Mouse (Mus musculus): ENCODE measurements around the gene Stard10. TPM values are rescaled to one million over a fixed set of nuclear protein-coding genes. Genes with fewer than 3 reads are reported as not detected.

Gene Stard10
- polyA plus RNA-seq, 1 experiment from 2014 or later: 361 TPM

DNA sequence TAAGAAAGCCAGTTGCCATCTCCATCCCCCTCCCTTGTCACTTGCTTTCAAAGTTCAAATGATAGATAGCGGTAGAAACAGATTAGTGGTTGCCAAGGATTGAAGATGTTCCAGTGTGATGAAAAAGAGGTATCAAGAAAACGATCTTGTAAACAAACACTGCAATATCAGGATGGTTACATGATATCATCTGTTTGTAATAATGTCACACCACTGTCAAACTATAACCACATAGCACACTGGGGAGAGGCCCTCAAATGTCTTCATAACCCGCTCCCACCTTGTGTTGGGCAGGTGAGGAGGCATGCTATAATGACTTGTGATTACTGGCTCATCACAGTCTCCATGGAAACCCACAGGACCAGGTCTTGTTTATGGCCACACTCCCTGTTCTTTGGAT, 18.5 kb upstream of the Stard10 start:
- WGBS (ENCODE audit: insufficient replicate concordance): 81% methylated on average over 3 of the region's 3 CpGs
- peaks cover 24% of the 10 kb centered on the region for H3K4me1 ChIP-seq (ENCODE audit: insufficient read depth)
- H3K9ac ChIP-seq (replicated peaks): no peak overlapping the region
- H3K27ac ChIP-seq (ENCODE audit: low read depth): no peak overlapping the region
- no peak overlapping the region for H3K4me3 ChIP-seq (ENCODE audit: low read depth, low read length)
- H3K27me3 ChIP-seq (ENCODE audit: insufficient read depth, low read length): no peaks in the 10 kb centered on the region
- no peak overlapping the region for H3K4me2 ChIP-seq (ENCODE audit: low read depth, low read length)
- peaks cover 13% of the 10 kb centered on the region for H3K36me3 ChIP-seq (replicated peaks; ENCODE audit: insufficient read depth, low read length)
- ATAC-seq: no peak
- H3K9me3 ChIP-seq (ENCODE audit: low read length): no peaks in the 10 kb centered on the region
- no peak for DNase-seq
- TF ChIP-seq EP300 (IDR thresholded peaks at IDR 0.05; ENCODE audit: low read depth): no peak

DNA sequence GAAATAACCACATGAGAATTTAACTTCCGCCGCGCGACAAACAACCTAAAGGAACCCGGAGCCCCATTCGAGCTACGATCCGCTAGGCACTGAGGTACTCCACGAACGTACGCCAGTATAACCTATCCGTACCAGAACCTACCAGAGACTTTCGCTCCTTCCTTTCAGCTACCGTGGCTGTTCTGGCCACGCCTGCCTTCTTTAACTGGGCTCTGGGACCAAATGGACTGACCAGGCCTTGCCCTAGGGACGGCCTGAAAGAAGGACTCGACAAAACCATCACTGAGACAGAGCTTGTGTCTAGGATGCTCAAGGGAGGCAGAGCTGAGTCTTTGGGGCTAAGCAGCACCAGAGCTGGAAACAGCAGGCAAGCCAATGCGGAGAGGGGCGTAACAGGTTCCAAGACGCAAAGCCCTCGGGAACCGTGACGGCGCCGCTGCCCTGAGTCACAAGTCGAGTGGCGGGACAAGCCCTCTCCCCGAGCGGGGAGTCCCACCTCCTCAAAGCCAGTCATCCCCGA, 15.5 kb upstream of the Stard10 start:
- no peaks in the 10 kb centered on the region for H3K27me3 ChIP-seq (ENCODE audit: insufficient read depth, low read length)
- 1% methylated on average over 28 of the region's 30 CpGs for WGBS (ENCODE audit: insufficient replicate concordance)

GRCm38 (mm10) chr7:101301881-101302456, 14.9 kb upstream of the Stard10 start, which contains the start of gene Atg16l2:
Gene Atg16l2 (minus strand): TSS chr7:101302251.
- no peak; the same call in 1 of the 2 replicates for TF ChIP-seq EP300 (IDR thresholded peaks at IDR 0.05; ENCODE audit: low read depth)
- TF ChIP-seq CTCF (IDR thresholded peaks at IDR 0.05; ENCODE audit: low read depth): peak; percentile 53
- H3K4me3 ChIP-seq (ENCODE audit: low read depth, low read length): peak within 1 kb of the TSS; percentile 81
- peak within 1 kb of the TSS; percentile 89 for H3K27ac ChIP-seq (ENCODE audit: low read depth)
- WGBS (ENCODE audit: insufficient replicate concordance): 0% methylated on average over 39 of the region's 39 CpGs
- H3K9ac ChIP-seq (replicated peaks): peak within 1 kb of the TSS; percentile 76
- DNase-seq (peak; percentile 94), ATAC-seq (peak; percentile 97)
- H3K36me3 ChIP-seq (replicated peaks; ENCODE audit: insufficient read depth, low read length): no peaks in the 10 kb centered on the region; the same call in none of the 2 replicates
- no peaks in the 10 kb centered on the region for H3K27me3 ChIP-seq (ENCODE audit: insufficient read depth, low read length)
- peak within 1 kb of the TSS; percentile 92 for H3K4me2 ChIP-seq (ENCODE audit: low read depth, low read length)
- H3K4me1 ChIP-seq (ENCODE audit: insufficient read depth): peaks cover 24% of the 10 kb centered on the region
- H3K9me3 ChIP-seq (ENCODE audit: low read length): no peaks in the 10 kb centered on the region

More for the DNA sequence above, 15.5 kb upstream of the Stard10 start:
- TF ChIP-seq EP300 (IDR thresholded peaks at IDR 0.05; ENCODE audit: low read depth) (no peak), CTCF (IDR thresholded peaks at IDR 0.05; ENCODE audit: low read depth) (no peak)
- H3K9ac ChIP-seq (replicated peaks): peak overlapping the region; percentile 76
- DNase-seq: no peak
- H3K4me3 ChIP-seq (ENCODE audit: low read depth, low read length): peak overlapping the region; percentile 81
- peak overlapping the region; percentile 92 for H3K4me2 ChIP-seq (ENCODE audit: low read depth, low read length)
- peaks cover 4% of the 10 kb centered on the region for H3K36me3 ChIP-seq (replicated peaks; ENCODE audit: insufficient read depth, low read length)
- H3K27ac ChIP-seq (ENCODE audit: low read depth): peak overlapping the region; percentile 89
- peaks cover 24% of the 10 kb centered on the region for H3K4me1 ChIP-seq (ENCODE audit: insufficient read depth)
- peak; percentile 32 for ATAC-seq
- H3K9me3 ChIP-seq (ENCODE audit: low read length): no peaks in the 10 kb centered on the region

DNA sequence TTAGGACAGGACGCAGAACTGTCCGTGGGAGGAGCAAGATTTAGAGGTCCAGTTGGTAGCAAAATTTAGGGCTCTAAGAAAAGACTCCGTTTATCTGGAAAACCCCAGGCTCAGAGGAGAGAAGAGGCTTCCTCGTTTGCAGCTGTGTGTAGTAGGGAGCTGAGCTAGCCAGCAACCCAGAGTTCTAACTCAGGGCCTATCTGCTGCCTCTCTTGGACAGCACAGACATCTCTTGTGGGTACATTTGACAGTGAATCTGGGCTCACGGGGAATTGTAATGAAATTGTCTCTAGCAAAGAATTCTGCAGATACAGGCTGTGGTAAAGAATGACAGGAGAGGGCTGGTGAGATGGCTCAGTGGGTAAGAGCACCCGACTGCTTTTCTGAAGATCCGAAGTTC, 14.2 kb upstream of the Stard10 start:
- H3K27me3 ChIP-seq (ENCODE audit: insufficient read depth, low read length): no peaks in the 10 kb centered on the region
- DNase-seq (no peak), ATAC-seq (no peak)
- peaks cover 24% of the 10 kb centered on the region for H3K4me1 ChIP-seq (ENCODE audit: insufficient read depth)
- H3K4me3 ChIP-seq (ENCODE audit: low read depth, low read length): peak overlapping the region; percentile 81
- no peaks in the 10 kb centered on the region for H3K9me3 ChIP-seq (ENCODE audit: low read length)
- TF ChIP-seq CTCF (IDR thresholded peaks at IDR 0.05; ENCODE audit: low read depth): no peak
- TF ChIP-seq EP300 (IDR thresholded peaks at IDR 0.05; ENCODE audit: low read depth): no peak
- 41% methylated on average over 7 of the region's 7 CpGs for WGBS (ENCODE audit: insufficient replicate concordance)
- peak overlapping the region; percentile 92 for H3K4me2 ChIP-seq (ENCODE audit: low read depth, low read length)
- H3K9ac ChIP-seq (replicated peaks): peak overlapping the region; percentile 76
- no peaks in the 10 kb centered on the region; the same call in none of the 2 replicates for H3K36me3 ChIP-seq (replicated peaks; ENCODE audit: insufficient read depth, low read length)
- peak overlapping the region; percentile 89; the same call in 1 of the 2 replicates for H3K27ac ChIP-seq (ENCODE audit: low read depth)

DNA sequence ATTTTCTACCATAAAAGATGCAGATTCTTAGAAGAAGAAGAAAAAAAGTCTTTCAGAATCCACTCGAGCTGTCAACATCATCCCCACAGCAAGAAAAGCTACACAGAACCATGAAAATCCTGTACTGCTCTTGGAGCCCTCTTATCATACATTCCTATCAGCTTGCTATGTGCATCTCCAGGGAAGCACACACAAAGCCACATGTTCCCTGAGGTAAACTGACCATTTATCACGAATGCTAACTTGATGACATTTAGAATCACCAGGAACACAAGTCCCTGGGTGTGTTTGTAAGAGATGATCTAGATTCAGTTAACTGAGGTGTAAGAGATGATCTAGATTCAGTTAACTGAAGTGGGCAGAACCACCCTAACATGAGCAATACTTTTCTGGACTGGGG, 10.0 kb upstream of the Stard10 start:
- Histone ChIP-seq H3K27me3 (ENCODE audit: insufficient read depth, low read length) (no peaks in the 10 kb centered on the region), H3K36me3 (replicated peaks; ENCODE audit: insufficient read depth, low read length) (no peaks in the 10 kb centered on the region), H3K4me1 (ENCODE audit: insufficient read depth) (peaks cover 15% of the 10 kb centered on the region), H3K4me3 (ENCODE audit: low read depth, low read length) (no peak overlapping the region), H3K27ac (ENCODE audit: low read depth) (no peak overlapping the region), H3K9ac (replicated peaks) (no peak overlapping the region), H3K9me3 (ENCODE audit: low read length) (no peaks in the 10 kb centered on the region), H3K4me2 (ENCODE audit: low read depth, low read length) (no peak overlapping the region)
- TF ChIP-seq CTCF (IDR thresholded peaks at IDR 0.05; ENCODE audit: low read depth): no peak
- TF ChIP-seq EP300 (IDR thresholded peaks at IDR 0.05; ENCODE audit: low read depth): no peak
- WGBS (ENCODE audit: insufficient replicate concordance): 38% methylated on average over 2 of the region's 2 CpGs
- ATAC-seq (no peak), DNase-seq (no peak)

DNA sequence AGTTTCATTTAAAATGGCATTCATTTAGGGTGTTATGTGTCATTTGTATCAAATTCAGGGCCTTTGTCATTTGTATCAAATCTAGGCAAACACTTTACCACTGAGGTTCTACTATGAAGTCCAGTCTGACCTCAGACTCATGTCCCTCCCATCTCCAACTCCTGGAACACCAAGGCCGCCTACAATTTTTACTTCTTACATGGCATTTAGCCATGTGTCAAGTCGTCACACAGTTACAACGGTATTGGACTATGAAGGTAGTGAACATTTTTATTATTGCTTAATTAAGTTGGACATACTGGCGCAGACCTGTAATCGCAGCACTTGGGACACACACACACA, 6.9 kb upstream of the Stard10 start:
- TF ChIP-seq EP300 (IDR thresholded peaks at IDR 0.05; ENCODE audit: low read depth): no peak
- TF ChIP-seq CTCF (IDR thresholded peaks at IDR 0.05; ENCODE audit: low read depth): no peak
- Histone ChIP-seq H3K9me3 (ENCODE audit: low read length) (no peaks in the 10 kb centered on the region), H3K27ac (ENCODE audit: low read depth) (peak overlapping the region; percentile 90), H3K4me3 (ENCODE audit: low read depth, low read length) (peak overlapping the region; percentile 52), H3K9ac (replicated peaks) (peak overlapping the region; percentile 61), H3K4me1 (ENCODE audit: insufficient read depth) (peaks cover 18% of the 10 kb centered on the region), H3K27me3 (ENCODE audit: insufficient read depth, low read length) (no peaks in the 10 kb centered on the region), H3K4me2 (ENCODE audit: low read depth, low read length) (peak overlapping the region; percentile 70), H3K36me3 (replicated peaks; ENCODE audit: insufficient read depth, low read length) (no peaks in the 10 kb centered on the region)
- DNase-seq (no peak), ATAC-seq (peak; percentile 26)
- WGBS (ENCODE audit: insufficient replicate concordance): 34% methylated on average over 5 of the region's 5 CpGs

Measured in liver, postnatal 0 days (tissue).